Mouse (Mus musculus): Measurements from ENCODE around the gene Loxl3. TPM values are rescaled to one million over a fixed set of nuclear protein-coding genes. Genes with fewer than 3 reads are reported as not detected.

Loxl3 gene
- polyA plus RNA-seq, 1 experiment from 2014 or later: 13.4 TPM

- TF ChIP-seq CTCF (IDR thresholded peaks at IDR 0.05; ENCODE audit: low read depth): peak; percentile 65
- H3K4me1 ChIP-seq (replicated peaks; ENCODE audit: insufficient read depth, low read length): peaks cover 4% of the 10 kb centered on the region; the same call in 1 of the 2 replicates
- H3K9ac ChIP-seq (ENCODE audit: low read depth, low read length): no peak overlapping the region
- peak; percentile 40 for DNase-seq (ENCODE audit: low spot score)
- no peak overlapping the region for H3K4me3 ChIP-seq (replicated peaks; ENCODE audit: low read depth, low read length)
- no peak for ATAC-seq (replicated peaks; ENCODE audit: low FRiP score, low read depth)
- no peak overlapping the region for H3K27ac ChIP-seq
- no peaks in the 10 kb centered on the region for H3K9me3 ChIP-seq (replicated peaks; ENCODE audit: low read length)
- H3K36me3 ChIP-seq (ENCODE audit: insufficient read depth, low read length): no peaks in the 10 kb centered on the region
- peaks cover 37% of the 10 kb centered on the region for H3K27me3 ChIP-seq (ENCODE audit: insufficient read depth, low read length)
- no peak overlapping the region for H3K4me2 ChIP-seq (ENCODE audit: low read length)
- WGBS: 18% methylated on average over 2 of the region's 2 CpGs
These were observed 41.0 kb downstream of the Loxl3 start for GRCm38 (mm10) chr6:83074979-83075378.

DNA sequence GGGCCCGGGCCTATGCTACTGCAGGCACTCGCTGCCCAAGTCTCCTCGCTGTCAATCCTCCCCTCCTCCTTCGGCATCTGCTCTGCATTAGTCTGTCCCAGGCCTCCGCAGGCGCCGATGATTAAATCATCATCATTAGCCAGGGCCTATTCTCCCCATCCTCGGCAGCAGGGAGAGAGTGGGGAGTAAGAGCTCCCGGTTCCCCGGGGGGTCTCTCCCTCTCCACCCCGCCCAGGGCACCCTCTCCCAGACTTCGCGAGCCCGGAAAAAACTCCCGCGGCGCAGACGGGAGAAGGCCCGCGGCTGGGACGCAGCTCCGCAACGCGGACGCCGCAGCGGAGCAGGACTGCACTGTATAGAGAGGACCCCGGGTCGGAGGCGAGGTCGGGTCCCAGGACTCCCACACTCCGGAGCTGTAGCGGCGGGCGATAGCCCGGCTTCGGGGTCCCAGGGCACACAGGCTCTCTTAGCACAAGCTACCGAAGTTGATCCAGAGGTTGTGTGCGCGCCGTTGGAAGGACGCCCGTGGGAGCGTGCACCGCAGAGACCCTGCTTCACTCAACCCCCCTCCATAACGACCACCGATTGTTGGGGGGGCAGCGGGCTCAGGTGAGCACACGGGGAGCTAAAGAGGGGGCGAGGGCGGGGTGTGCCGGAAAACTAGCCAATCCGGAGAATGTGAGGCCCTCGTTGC, 43.8 kb downstream of the Loxl3 start, which contains the start of gene Pcgf1:
TSS of gene Pcgf1 (plus strand) at position 240 of the 694 bp plus-strand sequence.
- under 1% methylated on average over 54 of the region's 54 CpGs for WGBS
- Histone ChIP-seq H3K4me1 (replicated peaks; ENCODE audit: insufficient read depth, low read length) (0 out of 2 replicates have a peak, but pooled peaks cover 4% of the 10 kb centered on the region), H3K9me3 (replicated peaks; ENCODE audit: low read length) (no peaks in the 10 kb centered on the region), H3K27ac (peak within 1 kb of the TSS; percentile 87), H3K9ac (ENCODE audit: low read depth, low read length) (peak within 1 kb of the TSS; percentile 76), H3K27me3 (ENCODE audit: insufficient read depth, low read length) (peaks cover 13% of the 10 kb centered on the region; the same call in 1 of the 2 replicates), H3K4me3 (replicated peaks; ENCODE audit: low read depth, low read length) (peak within 1 kb of the TSS; percentile 66), H3K36me3 (ENCODE audit: insufficient read depth, low read length) (peaks cover 4% of the 10 kb centered on the region; the same call in 1 of the 2 replicates), H3K4me2 (ENCODE audit: low read length) (peak within 1 kb of the TSS; percentile 98)
- ATAC-seq (replicated peaks; ENCODE audit: low FRiP score, low read depth) (peak; percentile 53), DNase-seq (ENCODE audit: low spot score) (peak; percentile 39)
- no peak for TF ChIP-seq CTCF (IDR thresholded peaks at IDR 0.05; ENCODE audit: low read depth)

DNA sequence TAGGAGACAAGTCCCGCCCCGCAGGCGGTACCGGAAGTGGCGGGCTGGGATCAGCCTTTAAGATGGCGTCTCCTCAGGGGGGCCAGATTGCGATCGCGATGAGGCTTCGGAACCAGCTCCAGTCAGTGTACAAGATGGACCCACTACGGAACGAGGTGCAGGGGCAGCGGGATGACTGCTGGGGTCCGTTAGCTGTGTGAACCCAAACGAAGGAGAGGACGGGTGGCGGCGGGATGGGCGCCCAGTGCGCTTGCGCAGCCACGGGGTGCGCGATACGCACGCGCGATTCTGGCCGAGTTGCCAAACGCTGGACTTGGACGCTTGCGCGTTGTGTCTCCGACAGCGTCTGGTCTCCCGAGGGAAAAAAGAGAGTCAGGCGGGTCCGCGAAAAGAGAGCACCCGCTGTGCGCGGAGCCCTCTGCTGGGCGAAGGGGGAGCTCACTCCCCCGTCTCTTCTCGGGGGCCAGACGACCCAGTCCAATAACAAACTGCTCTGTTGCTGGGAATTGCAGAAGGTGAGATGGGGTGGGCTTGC, 44.4 kb downstream of the Loxl3 start:
- H3K27me3 ChIP-seq (ENCODE audit: insufficient read depth, low read length): peaks cover 12% of the 10 kb centered on the region; the same call in 1 of the 2 replicates
- under 1% methylated on average over 46 of the region's 46 CpGs for WGBS
- peak; percentile 72 for TF ChIP-seq CTCF (IDR thresholded peaks at IDR 0.05; ENCODE audit: low read depth)
- 0 out of 2 replicates have a peak, but pooled peaks cover 4% of the 10 kb centered on the region for H3K4me1 ChIP-seq (replicated peaks; ENCODE audit: insufficient read depth, low read length)
- DNase-seq (ENCODE audit: low spot score) (peak; percentile 96), ATAC-seq (replicated peaks; ENCODE audit: low FRiP score, low read depth) (peak; percentile 91)
- peak overlapping the region; percentile 76 for H3K9ac ChIP-seq (ENCODE audit: low read depth, low read length)
- H3K4me2 ChIP-seq (ENCODE audit: low read length): peak overlapping the region; percentile 98
- H3K9me3 ChIP-seq (replicated peaks; ENCODE audit: low read length): no peaks in the 10 kb centered on the region
- peak overlapping the region; percentile 66 for H3K4me3 ChIP-seq (replicated peaks; ENCODE audit: low read depth, low read length)
- peaks cover 4% of the 10 kb centered on the region; the same call in 1 of the 2 replicates for H3K36me3 ChIP-seq (ENCODE audit: insufficient read depth, low read length)
- peak overlapping the region; percentile 87 for H3K27ac ChIP-seq

GRCm38 (mm10) chr6:83080210-83080609, 46.2 kb downstream of the Loxl3 start:
- Histone ChIP-seq H3K4me3 (replicated peaks; ENCODE audit: low read depth, low read length) (no peak overlapping the region), H3K9ac (ENCODE audit: low read depth, low read length) (no peak overlapping the region), H3K27ac (no peak overlapping the region), H3K27me3 (ENCODE audit: insufficient read depth, low read length) (no peaks in the 10 kb centered on the region), H3K4me2 (ENCODE audit: low read length) (no peak overlapping the region), H3K9me3 (replicated peaks; ENCODE audit: low read length) (no peaks in the 10 kb centered on the region), H3K36me3 (ENCODE audit: insufficient read depth, low read length) (peaks cover 4% of the 10 kb centered on the region; the same call in 1 of the 2 replicates), H3K4me1 (replicated peaks; ENCODE audit: insufficient read depth, low read length) (0 out of 2 replicates have a peak, but pooled peaks cover 4% of the 10 kb centered on the region)
- TF ChIP-seq CTCF (IDR thresholded peaks at IDR 0.05; ENCODE audit: low read depth): no peak
- no peak for ATAC-seq (replicated peaks; ENCODE audit: low FRiP score, low read depth)
- WGBS: 94% methylated on average over 5 of the region's 5 CpGs
- no peak for DNase-seq (ENCODE audit: low spot score)

GRCm38 (mm10) chr6:83083497-83083896, 49.5 kb downstream of the Loxl3 start:
- no peak overlapping the region for H3K4me3 ChIP-seq (replicated peaks; ENCODE audit: low read depth, low read length)
- peaks cover 4% of the 10 kb centered on the region; the same call in 1 of the 2 replicates for H3K36me3 ChIP-seq (ENCODE audit: insufficient read depth, low read length)
- peaks cover 14% of the 10 kb centered on the region; the same call in 1 of the 2 replicates for H3K27me3 ChIP-seq (ENCODE audit: insufficient read depth, low read length)
- H3K27ac ChIP-seq: no peak overlapping the region
- no peak overlapping the region for H3K9ac ChIP-seq (ENCODE audit: low read depth, low read length)
- TF ChIP-seq CTCF (IDR thresholded peaks at IDR 0.05; ENCODE audit: low read depth): no peak
- ATAC-seq (replicated peaks; ENCODE audit: low FRiP score, low read depth) (no peak), DNase-seq (ENCODE audit: low spot score) (no peak)
- H3K4me2 ChIP-seq (ENCODE audit: low read length): no peak overlapping the region
- no peaks in the 10 kb centered on the region for H3K9me3 ChIP-seq (replicated peaks; ENCODE audit: low read length)
- 32% methylated on average over 5 of the region's 5 CpGs for WGBS
- peaks cover 15% of the 10 kb centered on the region for H3K4me1 ChIP-seq (replicated peaks; ENCODE audit: insufficient read depth, low read length)

GRCm38 (mm10) chr6:83084477-83084876, 50.5 kb downstream of the Loxl3 start:
- H3K27me3 ChIP-seq (ENCODE audit: insufficient read depth, low read length): peaks cover 20% of the 10 kb centered on the region; the same call in 1 of the 2 replicates
- DNase-seq (ENCODE audit: low spot score) (peak; percentile 39), ATAC-seq (replicated peaks; ENCODE audit: low FRiP score, low read depth) (no peak)
- H3K27ac ChIP-seq: no peak overlapping the region
- H3K9ac ChIP-seq (ENCODE audit: low read depth, low read length): no peak overlapping the region
- H3K4me3 ChIP-seq (replicated peaks; ENCODE audit: low read depth, low read length): no peak overlapping the region
- peaks cover 4% of the 10 kb centered on the region; the same call in 1 of the 2 replicates for H3K36me3 ChIP-seq (ENCODE audit: insufficient read depth, low read length)
- H3K9me3 ChIP-seq (replicated peaks; ENCODE audit: low read length): no peaks in the 10 kb centered on the region
- H3K4me2 ChIP-seq (ENCODE audit: low read length): peak overlapping the region; percentile 18; the same call in 1 of the 2 replicates
- WGBS: 15% methylated on average over 6 of the region's 6 CpGs
- no peak for TF ChIP-seq CTCF (IDR thresholded peaks at IDR 0.05; ENCODE audit: low read depth)
- peaks cover 11% of the 10 kb centered on the region for H3K4me1 ChIP-seq (replicated peaks; ENCODE audit: insufficient read depth, low read length)

Measured in kidney, postnatal 0 days (tissue).